Mouse (Mus musculus) myocyte (in vitro differentiated cells): ENCODE measurements around the gene Tle3.
A peak's percentile ranks its signal among the peaks of the same experiment; 100 is the strongest.

Experiments
- POLR2A ChIP-seq: IDR thresholded peaks from one replicate; pipeline ENCODE4 v1.6.1; 2011; ENCODE audit warnings: low read depth, mild to moderate bottlenecking, control low read depth, moderate library complexity; ENCODE audit not compliant: insufficient read length
- SRF ChIP-seq: IDR thresholded peaks from one replicate; pipeline ENCODE4 v1.6.1; 2011; ENCODE audit warnings: low read depth; ENCODE audit not compliant: control insufficient read depth, insufficient read length
- TCF12 ChIP-seq: IDR thresholded peaks from one replicate; pipeline ENCODE4 v1.6.1; 2011; ENCODE audit warnings: mild to moderate bottlenecking, control low read depth; ENCODE audit not compliant: poor library complexity, insufficient read depth, severe bottlenecking
- USF1 ChIP-seq: IDR thresholded peaks from one replicate; pipeline ENCODE4 v1.6.1; 2011; ENCODE audit warnings: low read depth, mild to moderate bottlenecking, control low read depth, moderate library complexity

- TF ChIP-seq POLR2A = no peak
- peak; percentile 71 for TF ChIP-seq TCF12
- TF ChIP-seq SRF = no peak
- TF ChIP-seq USF1 = peak; percentile 61
Observed at GRCm38 (mm10) chr9:61442951-61443630, 70.9 kb downstream of the Tle3 start.
